Mouse (Mus musculus) cerebellum, postnatal 10 days (tissue): ENCODE results near the gene Best1.

ENCODE experiments used
- DNase-seq, 2 experiments: peaks; one replicate each; pipeline ENCODE4 v3.0.0; 2021; ENCODE audit warnings: mixed read lengths in 2 of 2

Best1 gene

GRCm38 (mm10) chr19:10022414-10023303 is 21.2 kb upstream of the Best1 start:
- DNase-seq, result peak; percentile 61 to 67

- DNase-seq, result no peak
These were observed 20.5 kb upstream of the Best1 start for GRCm38 (mm10) chr19:10021981-10022380.

- no peak for DNase-seq
These were observed 17.9 kb upstream of the Best1 start for GRCm38 (mm10) chr19:10019214-10019760.

GRCm38 (mm10) chr19:10018527-10018818 is 17.0 kb upstream of the Best1 start:
- no peak for DNase-seq

- peak; percentile 86 to 93 for DNase-seq
These were observed 16.4 kb upstream of the Best1 start for GRCm38 (mm10) chr19:10017637-10018526.

- DNase-seq, result no peak
These were observed 14.7 kb upstream of the Best1 start for GRCm38 (mm10) chr19:10016151-10016550.

- DNase-seq, result no peak
These were observed 14.0 kb upstream of the Best1 start for GRCm38 (mm10) chr19:10015442-10015841.

- DNase-seq, result no peak
These were observed 13.4 kb upstream of the Best1 start for GRCm38 (mm10) chr19:10014824-10015223.

- no peak for DNase-seq
These were observed 12.5 kb upstream of the Best1 start for GRCm38 (mm10) chr19:10013913-10014312.

- no peak for DNase-seq
These were observed 11.9 kb upstream of the Best1 start for GRCm38 (mm10) chr19:10013348-10013747.

GRCm38 (mm10) chr19:10012827-10013278 is 11.4 kb upstream of the Best1 start:
- DNase-seq, result no peak

- DNase-seq, result no peak
These were observed 10.0 kb upstream of the Best1 start for GRCm38 (mm10) chr19:10011408-10011807.

- no peak for DNase-seq
These were observed 2.3 kb upstream of the Best1 start for GRCm38 (mm10) chr19:10003696-10004095.

GRCm38 (mm10) chr19:10000330-10000729 is 1.1 kb downstream of the Best1 start:
- DNase-seq, result peak; percentile 56 to 63

GRCm38 (mm10) chr19:9998736-9999486 is 2.5 kb downstream of the Best1 start:
- no peak for DNase-seq

- DNase-seq, result no peak
These were observed 3.4 kb downstream of the Best1 start for GRCm38 (mm10) chr19:9998063-9998416.

- DNase-seq, result peak; percentile 41 to 48
These were observed 4.0 kb downstream of the Best1 start for GRCm38 (mm10) chr19:9997204-9998062.

- peak; percentile 94 to 96 for DNase-seq
These were observed 8.3 kb downstream of the Best1 start for GRCm38 (mm10) chr19:9993036-9993656.

GRCm38 (mm10) chr19:9992011-9992958 is 9.1 kb downstream of the Best1 start:
- DNase-seq, result no peak

GRCm38 (mm10) chr19:9991304-9991703 is 10.1 kb downstream of the Best1 start:
- peak; percentile 86 to 88 for DNase-seq
